Mouse (Mus musculus): ENCODE data around the gene Pcdh19. TPM values are rescaled to one million over a fixed set of nuclear protein-coding genes. Genes with fewer than 3 reads are reported as not detected.
"Not testable (repeated sequence)": the region's sequence is repeated elsewhere in the genome, so short reads cannot be mapped to it uniquely, and the experiment has no call there.

The Pcdh19 gene
- 10 to 100 TPM; 63.4 to 65.0 TPM for total RNA-seq (2021)
- long read RNA-seq, experiment 1, full-length matches to known transcripts = 21 of 38 reads
- long read RNA-seq, experiment 1, partial matches to known transcripts = 1 of 38 reads
- long read RNA-seq, experiment 1, other reads (novel, unspliced or antisense) = 16 of 38 reads
- long read RNA-seq, experiment 2, full-length matches to known transcripts = 13 of 26 reads
- long read RNA-seq, experiment 2, partial matches to known transcripts = 1 of 26 reads
- long read RNA-seq, experiment 2, other reads (novel, unspliced or antisense) = 12 of 26 reads

- peak; percentile 64 to 78 for DNase-seq (ENCODE audit: low spot score in 2 of 2)
Measured at GRCm38 (mm10) chrX:133688840-133689239, at the start of gene Pcdh19. Pcdh19 (minus strand) TSS chrX:133688987.

- DNase-seq (ENCODE audit: low spot score in 2 of 2) = no peak
Measured at GRCm38 (mm10) chrX:133735871-133736270, 47.1 kb upstream of the Pcdh19 start.

- DNase-seq (ENCODE audit: low spot score in 2 of 2) = peak; percentile 3
Measured at GRCm38 (mm10) chrX:133734984-133735383, 46.2 kb upstream of the Pcdh19 start.

GRCm38 (mm10) chrX:133721517-133721916 is 32.7 kb upstream of the Pcdh19 start:
- no peak for DNase-seq (ENCODE audit: low spot score in 2 of 2)

- no peak for DNase-seq (ENCODE audit: low spot score in 2 of 2)
Measured at GRCm38 (mm10) chrX:133710621-133711020, 21.8 kb upstream of the Pcdh19 start.

GRCm38 (mm10) chrX:133702902-133703301 is 14.1 kb upstream of the Pcdh19 start:
- no peak for DNase-seq (ENCODE audit: low spot score in 2 of 2)

GRCm38 (mm10) chrX:133697871-133698270 is 9.1 kb upstream of the Pcdh19 start:
- not testable (repeated sequence) for DNase-seq (ENCODE audit: low spot score in 2 of 2)

- DNase-seq (ENCODE audit: low spot score in 2 of 2) = no peak
Measured at GRCm38 (mm10) chrX:133696461-133696860, 7.7 kb upstream of the Pcdh19 start.

- DNase-seq (ENCODE audit: low spot score in 2 of 2) = no peak
Measured at GRCm38 (mm10) chrX:133693037-133693760, 4.4 kb upstream of the Pcdh19 start.

- DNase-seq (ENCODE audit: low spot score in 2 of 2) = no peak
Measured at GRCm38 (mm10) chrX:133692392-133692790, 3.6 kb upstream of the Pcdh19 start.

GRCm38 (mm10) chrX:133691581-133692391 is 3.0 kb upstream of the Pcdh19 start:
- peak; percentile 13 to 88 for DNase-seq (ENCODE audit: low spot score in 2 of 2)

GRCm38 (mm10) chrX:133690822-133691221 is 2.0 kb upstream of the Pcdh19 start:
- DNase-seq (ENCODE audit: low spot score in 2 of 2) = no peak

GRCm38 (mm10) chrX:133689576-133690250 is 926 bp upstream of the Pcdh19 start:
- DNase-seq (ENCODE audit: low spot score in 2 of 2) = peak in 1 of 2 experiments; percentile 22

GRCm38 (mm10) chrX:133688156-133688555 is 631 bp downstream of the Pcdh19 start:
- DNase-seq (ENCODE audit: low spot score in 2 of 2) = peak in 1 of 2 experiments; percentile 9

- DNase-seq (ENCODE audit: low spot score in 2 of 2) = no peak
Measured at GRCm38 (mm10) chrX:133687666-133688151, 1.1 kb downstream of the Pcdh19 start.

GRCm38 (mm10) chrX:133686533-133687311 is 2.1 kb downstream of the Pcdh19 start:
- DNase-seq (ENCODE audit: low spot score in 2 of 2) = no peak

GRCm38 (mm10) chrX:133685572-133685971 is 3.2 kb downstream of the Pcdh19 start:
- no peak for DNase-seq (ENCODE audit: low spot score in 2 of 2)

- DNase-seq (ENCODE audit: low spot score in 2 of 2) = no peak
Measured at GRCm38 (mm10) chrX:133683961-133684360, 4.8 kb downstream of the Pcdh19 start.

GRCm38 (mm10) chrX:133675121-133675520 is 13.7 kb downstream of the Pcdh19 start:
- DNase-seq (ENCODE audit: low spot score in 2 of 2) = no peak

- DNase-seq (ENCODE audit: low spot score in 2 of 2) = no peak
Measured at GRCm38 (mm10) chrX:133673796-133674195, 15.0 kb downstream of the Pcdh19 start.

Data from layer of hippocampus, postnatal 14 days (tissue).